Mouse (Mus musculus): ENCODE data around the gene Mcm3. TPM values are rescaled to one million over a fixed set of nuclear protein-coding genes. Genes with fewer than 3 reads are reported as not detected.

Gene Mcm3
- 9.5 and 10.1 TPM in 2 replicates for polyA plus RNA-seq (2015; fragmentation: Nextera tagmentation; extraction: Ambion mirVana)

GRCm38 (mm10) chr1:20819771-20820605 is at the start of gene Mcm3:
TSS of gene Mcm3 (minus strand) at chr1:20820312.

GRCm38 (mm10) chr1:20790517-20790916 is 29.6 kb downstream of the Mcm3 start, which contains the start of gene Il17f:
TSS of gene Il17f (minus strand) at chr1:20790617.

Other genes starting within 250 kb of the Mcm3 start
- gene Pkhd1, start 202.2 kb downstream of the Mcm3 start, polyA plus RNA-seq (2015; fragmentation: Nextera tagmentation; extraction: Ambion mirVana): 0.03 and 0.09 TPM in 2 replicates
- gene Il17a, start 89.4 kb downstream of the Mcm3 start, polyA plus RNA-seq (2015; fragmentation: Nextera tagmentation; extraction: Ambion mirVana): not detected in 2 replicates
- gene Il17f, start 29.7 kb downstream of the Mcm3 start, polyA plus RNA-seq (2015; fragmentation: Nextera tagmentation; extraction: Ambion mirVana): not detected in 2 replicates
- 36.9 and 38.1 TPM in 2 replicates for gene Paqr8, start 70.3 kb upstream of the Mcm3 start, polyA plus RNA-seq (2015; fragmentation: Nextera tagmentation; extraction: Ambion mirVana)
- gene Efhc1, start 131.3 kb upstream of the Mcm3 start, polyA plus RNA-seq (2015; fragmentation: Nextera tagmentation; extraction: Ambion mirVana): 1.5 and 2.3 TPM in 2 replicates

Measured in neural tube, postnatal 0 days (tissue).